Mouse (Mus musculus): ENCODE measurements around the gene Grin2d.

GRCm38 (mm10) chr7:45833148-45833790 is 44.9 kb downstream of the Grin2d start:
- no peak for TF ChIP-seq CTCF (IDR thresholded peaks at IDR 0.05)
- TF ChIP-seq EP300 (IDR thresholded peaks at IDR 0.05), result no peak

Data from lung, postnatal 0 days (tissue).